Comparison of ENCODE assay signal across 27 mouse cellular contexts in the genomic region with DNA sequence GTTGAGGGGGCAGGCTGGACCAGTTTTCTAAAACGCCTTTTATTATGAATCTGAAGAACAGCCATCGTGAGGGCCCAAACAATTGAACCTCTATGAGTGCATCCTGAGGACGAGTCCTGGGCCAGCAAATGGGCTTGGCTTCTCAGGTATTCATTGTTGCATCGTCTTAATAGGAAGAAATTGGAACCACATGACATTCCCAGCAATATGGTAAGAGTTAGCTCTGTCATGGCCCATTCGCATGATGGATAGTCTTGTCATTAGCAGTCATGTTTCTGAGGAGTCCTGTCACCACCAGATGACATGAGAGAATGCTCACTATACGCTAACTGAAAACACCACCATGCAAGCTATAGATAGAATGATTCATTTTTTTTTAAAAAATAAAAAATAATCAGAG. TPM values are rescaled to one million over a fixed set of nuclear protein-coding genes. Genes with fewer than 3 reads are reported as not detected.
DNase-seq lines count a peak whose midpoint lies in the region; ATAC-seq lines count a peak whose summit lies in the region.
"Had no signal": no experiment of that assay in that cellular context is flagged by ENCODE, and none has a peak within 500 bp of the region (broad histone marks: within the 10 kb centered on the region; RNA-seq: fewer than 3 reads in every experiment).

No protein-coding gene starts in this region.

- intact Hi-C loops in left cerebral cortex, postnatal 10 days (cut with DNase I): no loop called here

- H3K4me2 ChIP-seq in embryonic facial prominence, embryonic 11.5 days (ENCODE audit: low read depth, low read length): no peak overlapping the region
- no peak overlapping the region for H3K4me2 ChIP-seq in embryonic facial prominence, embryonic 13.5 days
- no peak overlapping the region for H3K4me2 ChIP-seq in embryonic facial prominence, embryonic 15.5 days (replicated peaks)
- H3K4me2 ChIP-seq: embryonic facial prominence, embryonic 12.5 days; forebrain, embryonic 13.5 days; heart, embryonic 11.5 days; hindbrain, embryonic 12.5 days; hindbrain, embryonic 15.5 days had no signal

- 50% methylated on average over 6 of the region's 6 CpGs for WGBS in embryonic facial prominence, embryonic 11.5 days
- WGBS in embryonic facial prominence, embryonic 10.5 days: 56% methylated on average over 6 of the region's 6 CpGs
- 35% methylated on average over 6 of the region's 6 CpGs for WGBS in embryonic facial prominence, embryonic 13.5 days
- WGBS in embryonic facial prominence, embryonic 15.5 days: 45% methylated on average over 6 of the region's 6 CpGs

- no peak overlapping the region for H3K27ac ChIP-seq in embryonic facial prominence, embryonic 11.5 days (replicated peaks; ENCODE audit: low read depth, low read length)
- H3K27ac ChIP-seq in embryonic facial prominence, embryonic 10.5 days (replicated peaks): no peak overlapping the region
- peak overlapping the region; percentile 23; the same call in 1 of the 2 replicates for H3K27ac ChIP-seq in embryonic facial prominence, embryonic 13.5 days
- H3K27ac ChIP-seq in embryonic facial prominence, embryonic 15.5 days (replicated peaks): 0 out of 2 replicates have a peak overlapping the region, but pooled peaks have one; percentile 39
- H3K27ac ChIP-seq: forebrain, embryonic 13.5 days; gastrocnemius, adult 2 months; hindbrain, embryonic 12.5 days; hindbrain, embryonic 15.5 days had no signal

- H3K36me3 ChIP-seq in embryonic facial prominence, embryonic 11.5 days (replicated peaks; ENCODE audit: control insufficient read depth, insufficient read depth, low read depth, low read length): no peaks in the 10 kb centered on the region
- H3K36me3 ChIP-seq in embryonic facial prominence, embryonic 10.5 days (replicated peaks): no peaks in the 10 kb centered on the region
- H3K36me3 ChIP-seq in embryonic facial prominence, embryonic 13.5 days: no peaks in the 10 kb centered on the region
- H3K36me3 ChIP-seq in embryonic facial prominence, embryonic 15.5 days: no peaks in the 10 kb centered on the region
- H3K36me3 ChIP-seq: embryonic facial prominence, embryonic 12.5 days; hindbrain, embryonic 12.5 days; hindbrain, embryonic 15.5 days had no signal

- DNase-seq in embryonic facial prominence, embryonic 11.5 days (ENCODE audit: low spot score): peak; percentile 55
- no peak for DNase-seq in embryonic facial prominence, embryonic 10.5 days (ENCODE audit: low spot score)
- DNase-seq in mesoderm, embryonic 11.5 days (ENCODE audit: low read depth, low spot score): peak; percentile 34
- no peak for DNase-seq in left cerebral cortex, postnatal 10 days (ENCODE audit: extremely low spot score in 1 of 2, low spot score in 2 of 2)
- no peak for DNase-seq in MN1 (ENCODE audit: low spot score)
- DNase-seq: adrenal gland, adult 2 months; adrenal gland, postnatal 14 days; cerebellum, adult 11 months; cerebellum, adult 2 months; cerebellum, adult 9-11 months; cerebellum, postnatal 25 days; gastrocnemius, adult 2 months; gastrocnemius, postnatal 14 days; heart, adult 11 months; kidney, adult 2 months had no signal

- H3K4me3 ChIP-seq in embryonic facial prominence, embryonic 11.5 days (ENCODE audit: low read depth, low read length): no peak overlapping the region
- no peak overlapping the region for H3K4me3 ChIP-seq in embryonic facial prominence, embryonic 10.5 days
- no peak overlapping the region for H3K4me3 ChIP-seq in embryonic facial prominence, embryonic 13.5 days
- H3K4me3 ChIP-seq in embryonic facial prominence, embryonic 15.5 days (replicated peaks): no peak overlapping the region
- H3K4me3 ChIP-seq: embryonic facial prominence, embryonic 12.5 days; erythroblast, embryonic 14.5 days; forebrain, embryonic 13.5 days; gastrocnemius, adult 2 months; hindbrain, embryonic 12.5 days; hindbrain, embryonic 15.5 days had no signal

- H3K27me3 ChIP-seq in embryonic facial prominence, embryonic 11.5 days (ENCODE audit: control insufficient read depth, insufficient read depth, low read length): no peaks in the 10 kb centered on the region
- peaks cover 10% of the 10 kb centered on the region; the same call in 1 of the 2 replicates for H3K27me3 ChIP-seq in embryonic facial prominence, embryonic 10.5 days (replicated peaks; ENCODE audit: low read depth, poor library complexity, severe bottlenecking)
- no peaks in the 10 kb centered on the region for H3K27me3 ChIP-seq in embryonic facial prominence, embryonic 13.5 days
- no peaks in the 10 kb centered on the region for H3K27me3 ChIP-seq in embryonic facial prominence, embryonic 15.5 days
- H3K27me3 ChIP-seq: embryonic facial prominence, embryonic 12.5 days; forebrain, embryonic 13.5 days; hindbrain, embryonic 12.5 days; hindbrain, embryonic 15.5 days; Patski had no signal

- ATAC-seq in embryonic facial prominence, embryonic 11.5 days (replicated peaks; ENCODE audit: insufficient number of reproducible peaks, low FRiP score, low TSS enrichment, low read depth): no peak
- ATAC-seq in embryonic facial prominence, embryonic 13.5 days (ENCODE audit: insufficient number of reproducible peaks, insufficient read depth, low FRiP score, low TSS enrichment, low read depth): no peak
- ATAC-seq in embryonic facial prominence, embryonic 15.5 days (ENCODE audit: insufficient number of reproducible peaks, low FRiP score, low TSS enrichment, low read depth): no peak
- ATAC-seq: forebrain, embryonic 13.5 days; forebrain, embryonic 16.5 days; intestine, postnatal 0 days; Patski had no signal

- H3K4me1 ChIP-seq in embryonic facial prominence, embryonic 11.5 days (ENCODE audit: control insufficient read depth, insufficient read depth, low read length): 0 out of 2 replicates have a peak, but pooled peaks cover 3% of the 10 kb centered on the region
- peaks cover 34% of the 10 kb centered on the region for H3K4me1 ChIP-seq in embryonic facial prominence, embryonic 10.5 days
- H3K4me1 ChIP-seq in embryonic facial prominence, embryonic 13.5 days: peaks cover 63% of the 10 kb centered on the region
- peaks cover 43% of the 10 kb centered on the region for H3K4me1 ChIP-seq in embryonic facial prominence, embryonic 15.5 days

- no peak overlapping the region for H3K9ac ChIP-seq in embryonic facial prominence, embryonic 11.5 days (replicated peaks; ENCODE audit: low read length)
- no peak overlapping the region for H3K9ac ChIP-seq in embryonic facial prominence, embryonic 13.5 days
- H3K9ac ChIP-seq in embryonic facial prominence, embryonic 15.5 days: no peak overlapping the region
- H3K9ac ChIP-seq: embryonic facial prominence, embryonic 12.5 days; forebrain, embryonic 13.5 days; hindbrain, embryonic 12.5 days; hindbrain, embryonic 15.5 days had no signal

- no peaks in the 10 kb centered on the region for H3K9me3 ChIP-seq in embryonic facial prominence, embryonic 11.5 days (replicated peaks; ENCODE audit: control insufficient read depth, low read length)
- H3K9me3 ChIP-seq in embryonic facial prominence, embryonic 10.5 days: no peaks in the 10 kb centered on the region
- no peaks in the 10 kb centered on the region for H3K9me3 ChIP-seq in embryonic facial prominence, embryonic 13.5 days
- H3K9me3 ChIP-seq in embryonic facial prominence, embryonic 15.5 days (replicated peaks): no peaks in the 10 kb centered on the region
- H3K9me3 ChIP-seq: embryonic facial prominence, embryonic 12.5 days; forebrain, embryonic 13.5 days; hindbrain, embryonic 12.5 days; hindbrain, embryonic 15.5 days had no signal

RNA-seq across cellular contexts. Expression of a gene that starts 32.8 kb away (rescaled TPM):
- polyA plus RNA-seq in embryonic facial prominence, embryonic 11.5 days (2014; fragmentation: Nextera tagmentation; extraction: Ambion mirVana): 104 and 108 TPM in 2 replicates
- 23.8 and 40.2 TPM in 2 replicates for polyA plus RNA-seq in embryonic facial prominence, embryonic 10.5 days (2016; fragmentation: Nextera tagmentation; extraction: Ambion mirVana)
- polyA plus RNA-seq in embryonic facial prominence, embryonic 13.5 days (2015; fragmentation: Nextera tagmentation; extraction: Ambion mirVana): 589 and 679 TPM in 2 replicates
- polyA plus RNA-seq in embryonic facial prominence, embryonic 15.5 days (2015; fragmentation: Nextera tagmentation; extraction: Ambion mirVana): 459 and 487 TPM in 2 replicates
- total RNA-seq in left cerebral cortex, postnatal 10 days (2021): 100 to 1,000 TPM in 1 of 2 experiments, 10 to 100 TPM in 1; 99.1 to 109 TPM
- total RNA-seq: common myeloid progenitor, adult 5-6 weeks had no signal
- polyA plus RNA-seq: erythroblast, embryonic 14.5 days had no signal

Comparison
In these comparisons a context has a peak if more than half of its experiments do, and no peak if none do; other contexts are left out.
1. DNase-seq: peak in embryonic facial prominence, embryonic 11.5 days (single experiment) and mesoderm, embryonic 11.5 days (single experiment); none in embryonic facial prominence, embryonic 10.5 days (single experiment), left cerebral cortex, postnatal 10 days (0 of 2) and MN1 (single experiment).
2. H3K27ac ChIP-seq: peak in embryonic facial prominence, embryonic 13.5 days (single experiment) and embryonic facial prominence, embryonic 15.5 days (single experiment); none in embryonic facial prominence, embryonic 11.5 days (single experiment) and embryonic facial prominence, embryonic 10.5 days (single experiment).